Mouse (Mus musculus): Measurements from ENCODE around the gene Chd1l. TPM values are rescaled to one million over a fixed set of nuclear protein-coding genes. Genes with fewer than 3 reads are reported as not detected.

Gene Chd1l
- polyA plus RNA-seq, 1 experiment = 5.0 TPM

DNA sequence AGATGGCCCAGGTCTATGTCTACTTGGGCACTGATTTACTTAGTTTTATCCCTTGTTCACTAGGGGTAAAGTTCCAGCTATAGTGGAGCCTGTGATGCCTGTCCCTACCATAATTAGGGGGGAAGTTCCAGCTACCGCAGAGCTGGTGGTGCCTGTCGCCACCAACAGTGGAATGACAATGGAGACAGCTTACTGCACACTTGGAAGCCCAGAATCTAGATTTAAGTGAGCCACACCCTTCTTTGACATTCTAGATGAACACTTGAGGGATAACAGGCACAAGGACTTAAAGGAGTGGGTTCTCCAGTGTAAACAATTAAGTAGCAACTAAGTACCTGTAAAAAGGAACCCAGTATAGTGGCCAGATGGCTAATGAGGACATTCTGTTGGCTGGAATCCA, 73.0 kb downstream of the Chd1l start:
- Histone ChIP-seq H3K4me3 (ENCODE audit: insufficient read depth, low read depth, low read length) (no peak overlapping the region), H3K27me3 (replicated peaks; ENCODE audit: control insufficient read depth, insufficient read depth, low read length) (no peaks in the 10 kb centered on the region), H3K36me3 (ENCODE audit: control insufficient read depth, insufficient read depth, low read length) (no peaks in the 10 kb centered on the region), H3K27ac (ENCODE audit: insufficient read depth, low read depth, low read length) (no peak overlapping the region), H3K4me1 (ENCODE audit: control insufficient read depth, insufficient read depth, low read length) (no peaks in the 10 kb centered on the region)
- WGBS = 89% methylated on average over 2 of the region's 2 CpGs
- DNase-seq = no peak
- TF ChIP-seq POLR2A (IDR thresholded peaks at IDR 0.05; ENCODE audit: low read depth, low read length) = no peak
- TF ChIP-seq CTCF (conservative IDR thresholded peaks at IDR 0.05; ENCODE audit: insufficient read depth, insufficient read length, low read depth, low read length) = no peak

GRCm38 (mm10) chr3:97535660-97536059, 74.3 kb downstream of the Chd1l start:
- no peak overlapping the region for H3K27ac ChIP-seq (ENCODE audit: insufficient read depth, low read depth, low read length)
- no peaks in the 10 kb centered on the region for H3K36me3 ChIP-seq (ENCODE audit: control insufficient read depth, insufficient read depth, low read length)
- WGBS = 90% methylated on average over 5 of the region's 5 CpGs
- DNase-seq = no peak
- H3K4me1 ChIP-seq (ENCODE audit: control insufficient read depth, insufficient read depth, low read length) = no peaks in the 10 kb centered on the region
- no peaks in the 10 kb centered on the region for H3K27me3 ChIP-seq (replicated peaks; ENCODE audit: control insufficient read depth, insufficient read depth, low read length)
- no peak overlapping the region for H3K4me3 ChIP-seq (ENCODE audit: insufficient read depth, low read depth, low read length)
- TF ChIP-seq POLR2A (IDR thresholded peaks at IDR 0.05; ENCODE audit: low read depth, low read length) (no peak), CTCF (conservative IDR thresholded peaks at IDR 0.05; ENCODE audit: insufficient read depth, insufficient read length, low read depth, low read length) (no peak)

GRCm38 (mm10) chr3:97525458-97525857, 84.5 kb downstream of the Chd1l start:
- no peak overlapping the region for H3K27ac ChIP-seq (ENCODE audit: insufficient read depth, low read depth, low read length)
- TF ChIP-seq POLR2A (IDR thresholded peaks at IDR 0.05; ENCODE audit: low read depth, low read length) (no peak), CTCF (conservative IDR thresholded peaks at IDR 0.05; ENCODE audit: insufficient read depth, insufficient read length, low read depth, low read length) (no peak)
- no peaks in the 10 kb centered on the region for H3K36me3 ChIP-seq (ENCODE audit: control insufficient read depth, insufficient read depth, low read length)
- WGBS = 45% methylated on average over 8 of the region's 8 CpGs
- H3K4me1 ChIP-seq (ENCODE audit: control insufficient read depth, insufficient read depth, low read length) = no peaks in the 10 kb centered on the region
- no peak for DNase-seq
- no peak overlapping the region for H3K4me3 ChIP-seq (ENCODE audit: insufficient read depth, low read depth, low read length)
- H3K27me3 ChIP-seq (replicated peaks; ENCODE audit: control insufficient read depth, insufficient read depth, low read length) = no peaks in the 10 kb centered on the region; the same call in 1 of the 2 replicates

GRCm38 (mm10) chr3:97524835-97525234, 85.2 kb downstream of the Chd1l start:
- WGBS = 73% methylated on average over 5 of the region's 5 CpGs
- peak; percentile 10 for DNase-seq
- no peaks in the 10 kb centered on the region; the same call in 1 of the 2 replicates for H3K27me3 ChIP-seq (replicated peaks; ENCODE audit: control insufficient read depth, insufficient read depth, low read length)

DNA sequence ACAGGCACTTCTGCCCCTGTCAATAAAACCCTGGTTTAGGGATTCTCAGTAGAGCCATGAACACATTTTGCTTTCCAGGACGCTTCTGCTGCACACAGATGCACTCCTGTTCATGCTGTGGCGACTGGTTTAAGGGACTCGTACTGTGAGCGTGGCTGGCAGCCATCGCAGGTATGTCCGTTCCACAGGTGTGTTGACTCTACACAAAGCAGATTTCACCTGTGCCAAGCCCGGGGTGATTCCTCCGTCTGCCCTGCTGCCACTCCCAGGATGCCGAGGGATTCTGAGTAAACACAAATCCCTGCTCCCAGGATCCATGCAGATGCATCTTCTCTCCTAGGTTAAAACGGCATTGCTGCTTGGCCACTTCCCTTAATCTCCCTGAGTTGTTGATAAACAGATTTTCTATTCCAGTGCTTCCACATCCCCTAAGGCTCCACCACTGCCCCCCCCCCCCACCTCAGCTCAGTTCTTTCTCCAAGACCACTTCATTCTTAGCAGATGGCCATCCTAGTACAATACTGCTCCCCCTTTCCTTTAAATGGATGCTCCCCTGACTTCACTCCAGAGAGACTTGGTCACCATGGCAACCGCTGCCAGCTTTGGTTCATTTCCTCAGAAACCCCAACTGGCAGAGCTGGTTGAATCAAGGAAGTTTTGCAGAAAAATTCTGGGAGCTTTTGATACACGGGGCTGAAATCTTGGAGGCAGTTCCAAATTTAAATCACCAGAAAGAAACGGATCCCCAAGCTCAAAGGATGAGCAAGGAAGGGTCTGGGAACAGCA, 87.9 kb downstream of the Chd1l start:
- TF ChIP-seq POLR2A (IDR thresholded peaks at IDR 0.05; ENCODE audit: low read depth, low read length) = no peak
- TF ChIP-seq CTCF (conservative IDR thresholded peaks at IDR 0.05; ENCODE audit: insufficient read depth, insufficient read length, low read depth, low read length) = no peak
- Histone ChIP-seq H3K27me3 (replicated peaks; ENCODE audit: control insufficient read depth, insufficient read depth, low read length) (no peaks in the 10 kb centered on the region; the same call in 1 of the 2 replicates), H3K36me3 (ENCODE audit: control insufficient read depth, insufficient read depth, low read length) (no peaks in the 10 kb centered on the region), H3K4me1 (ENCODE audit: control insufficient read depth, insufficient read depth, low read length) (no peaks in the 10 kb centered on the region), H3K4me3 (ENCODE audit: insufficient read depth, low read depth, low read length) (no peak overlapping the region), H3K27ac (ENCODE audit: insufficient read depth, low read depth, low read length) (no peak overlapping the region)
- WGBS = 77% methylated on average over 13 of the region's 13 CpGs
- DNase-seq = no peak

More at GRCm38 (mm10) chr3:97524835-97525234, 85.2 kb downstream of the Chd1l start:
- Histone ChIP-seq H3K4me1 (ENCODE audit: control insufficient read depth, insufficient read depth, low read length) (no peaks in the 10 kb centered on the region), H3K4me3 (ENCODE audit: insufficient read depth, low read depth, low read length) (no peak overlapping the region), H3K36me3 (ENCODE audit: control insufficient read depth, insufficient read depth, low read length) (no peaks in the 10 kb centered on the region), H3K27ac (ENCODE audit: insufficient read depth, low read depth, low read length) (no peak overlapping the region)
- TF ChIP-seq CTCF (conservative IDR thresholded peaks at IDR 0.05; ENCODE audit: insufficient read depth, insufficient read length, low read depth, low read length) (peak; percentile 33), POLR2A (IDR thresholded peaks at IDR 0.05; ENCODE audit: low read depth, low read length) (no peak)

GRCm38 (mm10) chr3:97519883-97520282, 90.1 kb downstream of the Chd1l start:
- TF ChIP-seq POLR2A (IDR thresholded peaks at IDR 0.05; ENCODE audit: low read depth, low read length) (no peak), CTCF (conservative IDR thresholded peaks at IDR 0.05; ENCODE audit: insufficient read depth, insufficient read length, low read depth, low read length) (no peak)
- no peak overlapping the region for H3K27ac ChIP-seq (ENCODE audit: insufficient read depth, low read depth, low read length)
- no peak for DNase-seq
- H3K4me1 ChIP-seq (ENCODE audit: control insufficient read depth, insufficient read depth, low read length) = no peaks in the 10 kb centered on the region
- 98% methylated on average over 11 of the region's 11 CpGs for WGBS
- no peaks in the 10 kb centered on the region; the same call in 1 of the 2 replicates for H3K27me3 ChIP-seq (replicated peaks; ENCODE audit: control insufficient read depth, insufficient read depth, low read length)
- H3K4me3 ChIP-seq (ENCODE audit: insufficient read depth, low read depth, low read length) = no peak overlapping the region
- no peaks in the 10 kb centered on the region for H3K36me3 ChIP-seq (ENCODE audit: control insufficient read depth, insufficient read depth, low read length)

GRCm38 (mm10) chr3:97512296-97512695, 97.7 kb downstream of the Chd1l start:
- no peak for DNase-seq
- H3K4me3 ChIP-seq (ENCODE audit: insufficient read depth, low read depth, low read length) = no peak overlapping the region
- H3K36me3 ChIP-seq (ENCODE audit: control insufficient read depth, insufficient read depth, low read length) = no peaks in the 10 kb centered on the region
- TF ChIP-seq CTCF (conservative IDR thresholded peaks at IDR 0.05; ENCODE audit: insufficient read depth, insufficient read length, low read depth, low read length) = no peak
- TF ChIP-seq POLR2A (IDR thresholded peaks at IDR 0.05; ENCODE audit: low read depth, low read length) = no peak
- no peaks in the 10 kb centered on the region for H3K4me1 ChIP-seq (ENCODE audit: control insufficient read depth, insufficient read depth, low read length)
- no peaks in the 10 kb centered on the region for H3K27me3 ChIP-seq (replicated peaks; ENCODE audit: control insufficient read depth, insufficient read depth, low read length)
- 87% methylated on average over 3 of the region's 3 CpGs for WGBS
- H3K27ac ChIP-seq (ENCODE audit: insufficient read depth, low read depth, low read length) = no peak overlapping the region

Other genes starting within 250 kb of the Chd1l start
- gene Olfr1402, start 188.2 kb downstream of the Chd1l start, polyA plus RNA-seq (2012; rRNA removed) = not detected in 2 replicates
- gene Fmo5, start 18.6 kb upstream of the Chd1l start, polyA plus RNA-seq (2012; rRNA removed) = 7.9 and 9.9 TPM in 2 replicates
- 4.5 and 4.7 TPM in 2 replicates for gene Prkab2, start 48.0 kb upstream of the Chd1l start, polyA plus RNA-seq (2012; rRNA removed)
- gene Gm17651, start 64.5 kb upstream of the Chd1l start, polyA plus RNA-seq (2012; rRNA removed) = not detected in 2 replicates

Measured in kidney, adult 2 months (tissue).